Mouse (Mus musculus) stomach, embryonic 14.5 days (tissue): ENCODE measurements around the gene Tax1bp3. TPM values are rescaled to one million over a fixed set of nuclear protein-coding genes. Genes with fewer than 3 reads are reported as not detected.
A peak's percentile ranks its signal among the peaks of the same experiment; 100 is the strongest.

Experiments
- ATAC-seq: fragments of 200-750 bp; cut with Nextera tagmentation; 2 replicates; pipeline ENCODE4 v1.8.0; 2017; ENCODE audit warnings: low read depth, moderate TSS enrichment; ENCODE audit not compliant: insufficient number of reproducible peaks, insufficient read depth, low FRiP score
- H3K27ac ChIP-seq: fragments of 300-500 bp; sonication (generic); 2 replicates; pipeline ENCODE4 v1.5.1; 2014; ENCODE audit warnings: mild to moderate bottlenecking, low read length, moderate library complexity, mixed read lengths
- H3K27me3 ChIP-seq: fragments of 300-500 bp; sonication (generic); 2 replicates; pipeline ENCODE4 v1.6.1; 2014; ENCODE audit warnings: low read length, control low read depth, mixed read lengths; ENCODE audit not compliant: control insufficient read depth, insufficient read depth
- H3K36me3 ChIP-seq: fragments of 300-500 bp; sonication (generic); 2 replicates; pipeline ENCODE4 v1.6.1; 2014; ENCODE audit warnings: mild to moderate bottlenecking, control low read depth, low read length, moderate library complexity, mixed read lengths; ENCODE audit not compliant: control insufficient read depth, insufficient read depth
- H3K4me1 ChIP-seq: fragments of 300-500 bp; sonication (generic); 2 replicates; pipeline ENCODE4 v1.6.1; 2014; ENCODE audit warnings: low read length, control low read depth, mixed read lengths; ENCODE audit not compliant: control insufficient read depth, insufficient read depth
- H3K4me2 ChIP-seq: fragments of 300-500 bp; sonication (generic); replicated peaks from 2 replicates; pipeline ENCODE4 v1.6.1; 2014; ENCODE audit warnings: low read depth, low read length, control low read depth
- H3K4me3 ChIP-seq: fragments of 300-500 bp; sonication (generic); 2 replicates; pipeline ENCODE4 v1.5.1; 2014; ENCODE audit warnings: low read depth, low read length, control low read depth
- H3K9ac ChIP-seq: fragments of 300-500 bp; sonication (generic); replicated peaks from 2 replicates; pipeline ENCODE4 v1.6.1; 2014; ENCODE audit warnings: low read depth, mild to moderate bottlenecking, control low read depth, low read length, moderate library complexity, mixed read lengths
- H3K9me3 ChIP-seq: fragments of 300-500 bp; sonication (generic); 2 replicates; pipeline ENCODE4 v1.6.1; 2016; ENCODE audit warnings: low read depth, low read length, control low read depth; ENCODE audit not compliant: control insufficient read depth
- WGBS: fragments of 180-500 bp; shearing (Covaris S2); extraction: QIAGEN DNeasy Blood & Tissue Kit; methylation state at CpG from one replicate; pipeline ENCODE4 v1.1.7; 2014; 5-methylcytosine and 5-hydroxymethylcytosine counted together
- polyA plus RNA-seq: library from polyadenylated mRNA; unstranded; fragments of >200 nt; fragmentation: Nextera tagmentation; extraction: Ambion mirVana; gene quantifications from 2 replicates; pipeline ENCODE4 v1.2.1, GENCODE M21; 2014

Gene Tax1bp3
- polyA plus RNA-seq, 1 experiment from 2014 or later = 253 TPM

GRCm38 (mm10) chr11:73168071-73168470 is 8.8 kb upstream of the Tax1bp3 start:
- Histone ChIP-seq H3K4me3 (no peak overlapping the region), H3K36me3 (0 out of 2 replicates have a peak, but pooled peaks cover 3% of the 10 kb centered on the region), H3K9me3 (no peaks in the 10 kb centered on the region), H3K27me3 (no peaks in the 10 kb centered on the region), H3K4me1 (peaks cover 13% of the 10 kb centered on the region; the same call in 1 of the 2 replicates), H3K27ac (no peak overlapping the region), H3K9ac (no peak overlapping the region), H3K4me2 (no peak overlapping the region)
- WGBS = 75% methylated on average over 8 of the region's 8 CpGs
- no peak for ATAC-seq

- H3K27ac ChIP-seq = no peak overlapping the region
- peaks cover 13% of the 10 kb centered on the region; the same call in 1 of the 2 replicates for H3K4me1 ChIP-seq
- no peaks in the 10 kb centered on the region for H3K27me3 ChIP-seq
- H3K9me3 ChIP-seq = no peaks in the 10 kb centered on the region
- WGBS = 83% methylated on average over 6 of the region's 6 CpGs
- H3K9ac ChIP-seq = no peak overlapping the region
- no peak overlapping the region for H3K4me3 ChIP-seq
- no peak for ATAC-seq
- H3K36me3 ChIP-seq = peaks cover 7% of the 10 kb centered on the region; the same call in 1 of the 2 replicates
- no peak overlapping the region for H3K4me2 ChIP-seq
These were observed 8.3 kb upstream of the Tax1bp3 start for GRCm38 (mm10) chr11:73168576-73168975.

- H3K27ac ChIP-seq = no peak overlapping the region
- H3K36me3 ChIP-seq = peaks cover 12% of the 10 kb centered on the region; the same call in 1 of the 2 replicates
- peaks cover 13% of the 10 kb centered on the region; the same call in 1 of the 2 replicates for H3K4me1 ChIP-seq
- no peaks in the 10 kb centered on the region for H3K27me3 ChIP-seq
- no peak overlapping the region for H3K4me3 ChIP-seq
- no peak overlapping the region for H3K9ac ChIP-seq
- H3K9me3 ChIP-seq = no peaks in the 10 kb centered on the region
- 44% methylated on average over 4 of the region's 4 CpGs for WGBS
- ATAC-seq = no peak
- H3K4me2 ChIP-seq = no peak overlapping the region
These were observed 7.7 kb upstream of the Tax1bp3 start for GRCm38 (mm10) chr11:73169231-73169630.

GRCm38 (mm10) chr11:73172186-73172585 is 4.7 kb upstream of the Tax1bp3 start:
- H3K27ac ChIP-seq = no peak overlapping the region

DNA sequence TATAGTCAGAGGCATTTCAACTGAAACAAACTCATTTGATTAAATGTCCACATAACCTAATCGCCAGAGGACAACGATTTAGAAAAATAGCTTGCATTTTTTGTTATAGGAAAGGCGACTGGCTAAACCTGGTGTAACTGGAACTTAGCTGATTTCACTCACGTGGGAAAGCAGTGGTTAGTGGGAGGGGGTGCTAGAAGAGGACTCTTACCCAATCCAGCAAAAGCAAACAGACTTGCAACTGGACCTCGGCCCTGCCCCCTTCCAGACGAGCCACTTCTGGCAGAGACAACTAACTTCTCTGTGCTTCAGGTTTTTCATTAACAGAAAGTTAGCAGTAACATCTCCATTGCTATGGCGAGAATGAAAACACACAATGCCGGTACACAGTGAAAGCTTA is 1.3 kb upstream of the Tax1bp3 start:
- WGBS = 33% methylated on average over 8 of the region's 8 CpGs
- H3K9me3 ChIP-seq = no peaks in the 10 kb centered on the region

More at GRCm38 (mm10) chr11:73172186-73172585, 4.7 kb upstream of the Tax1bp3 start:
- no peaks in the 10 kb centered on the region for H3K27me3 ChIP-seq
- H3K4me3 ChIP-seq = no peak overlapping the region
- H3K9me3 ChIP-seq = no peaks in the 10 kb centered on the region
- peaks cover 15% of the 10 kb centered on the region; the same call in 1 of the 2 replicates for H3K4me1 ChIP-seq
- peaks cover 15% of the 10 kb centered on the region; the same call in 1 of the 2 replicates for H3K36me3 ChIP-seq
- no peak overlapping the region for H3K9ac ChIP-seq
- ATAC-seq = no peak
- H3K4me2 ChIP-seq = no peak overlapping the region
- 34% methylated on average over 5 of the region's 5 CpGs for WGBS

DNA sequence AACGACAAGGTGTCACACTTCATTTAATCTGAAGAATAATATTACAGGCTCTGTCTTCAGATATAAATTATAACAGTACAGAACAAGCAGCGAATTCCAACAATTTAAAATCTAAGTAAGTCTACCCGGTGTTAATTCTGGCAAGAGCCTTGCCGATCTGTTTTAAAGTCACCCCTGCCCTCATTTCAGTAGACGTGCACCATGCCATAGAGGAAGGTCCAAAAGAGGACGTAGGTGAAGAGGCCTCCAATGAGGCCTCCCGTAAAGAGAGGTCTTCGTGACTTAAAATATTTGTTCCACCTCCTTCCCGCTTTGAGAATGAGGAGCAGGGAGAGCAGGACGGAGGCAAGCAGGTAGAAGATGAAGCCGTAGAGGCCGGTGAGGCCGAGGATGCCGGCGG is 697 bp upstream of the Tax1bp3 start:
- 1% methylated on average over 15 of the region's 15 CpGs for WGBS
- Histone ChIP-seq H3K9ac (peak overlapping the region; percentile 82), H3K27ac (peak overlapping the region; percentile 82), H3K27me3 (no peaks in the 10 kb centered on the region), H3K4me2 (peak overlapping the region; percentile 75), H3K36me3 (peaks cover 25% of the 10 kb centered on the region; the same call in 1 of the 2 replicates), H3K4me1 (peaks cover 25% of the 10 kb centered on the region; the same call in 1 of the 2 replicates), H3K4me3 (peak overlapping the region; percentile 99), H3K9me3 (no peaks in the 10 kb centered on the region)
- ATAC-seq = no peak

More for the DNA sequence above, 1.3 kb upstream of the Tax1bp3 start:
- peak overlapping the region; percentile 99 for H3K4me3 ChIP-seq
- H3K36me3 ChIP-seq = peaks cover 25% of the 10 kb centered on the region; the same call in 1 of the 2 replicates
- no peak for ATAC-seq
- peaks cover 25% of the 10 kb centered on the region; the same call in 1 of the 2 replicates for H3K4me1 ChIP-seq
- peak overlapping the region; percentile 75 for H3K4me2 ChIP-seq
- peak overlapping the region; percentile 82; the same call in 1 of the 2 replicates for H3K9ac ChIP-seq
- no peaks in the 10 kb centered on the region for H3K27me3 ChIP-seq
- H3K27ac ChIP-seq = no peak overlapping the region

- 0% methylated on average over 18 of the region's 28 CpGs for WGBS
- H3K4me3 ChIP-seq = peak overlapping the region; percentile 99
- ATAC-seq = peak; percentile 86
- peak overlapping the region; percentile 72 for H3K4me2 ChIP-seq
- H3K4me1 ChIP-seq = peaks cover 18% of the 10 kb centered on the region; the same call in 1 of the 2 replicates
- H3K27me3 ChIP-seq = no peaks in the 10 kb centered on the region
- peaks cover 27% of the 10 kb centered on the region for H3K36me3 ChIP-seq
- H3K9me3 ChIP-seq = no peaks in the 10 kb centered on the region
- peak overlapping the region; percentile 98 for H3K27ac ChIP-seq
- H3K9ac ChIP-seq = peak overlapping the region; percentile 92
These were observed 609 bp downstream of the Tax1bp3 start for GRCm38 (mm10) chr11:73177509-73177875.

DNA sequence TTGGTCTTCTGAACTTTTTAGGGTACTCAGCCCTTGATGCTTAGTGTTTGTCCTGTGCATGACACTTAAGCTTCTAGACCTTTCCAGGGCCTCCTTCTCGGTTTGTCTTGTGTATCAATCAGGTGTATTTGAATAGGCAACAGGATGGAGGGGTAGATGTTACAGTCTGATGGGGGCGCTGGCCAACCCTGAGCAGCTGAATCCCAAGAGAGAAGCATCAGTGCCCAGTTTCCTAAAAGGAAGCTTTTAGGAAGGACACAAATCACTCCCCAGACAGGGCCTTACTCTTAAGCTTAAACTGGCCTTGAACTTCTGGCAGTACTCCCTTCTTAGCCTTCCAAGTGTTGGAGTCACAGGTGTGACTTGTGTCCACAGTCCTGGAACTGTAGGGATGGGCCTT is 1.0 kb downstream of the Tax1bp3 start:
- Histone ChIP-seq H3K9ac (peak overlapping the region; percentile 92), H3K36me3 (peaks cover 27% of the 10 kb centered on the region), H3K27ac (peak overlapping the region; percentile 98), H3K4me3 (peak overlapping the region; percentile 99), H3K9me3 (no peaks in the 10 kb centered on the region), H3K4me2 (peak overlapping the region; percentile 72), H3K4me1 (peaks cover 18% of the 10 kb centered on the region; the same call in 1 of the 2 replicates), H3K27me3 (no peaks in the 10 kb centered on the region)
- no peak for ATAC-seq
- WGBS = 0% methylated on average over 2 of the region's 2 CpGs
